Mouse (Mus musculus): Measurements from ENCODE around the gene Zfp808. TPM values are rescaled to one million over a fixed set of nuclear protein-coding genes. Genes with fewer than 3 reads are reported as not detected.
"Not testable (repeated sequence)": the region's sequence is repeated elsewhere in the genome, so short reads cannot be mapped to it uniquely, and the experiment has no call there.

Zfp808 gene
- 3.4 and 4.3 TPM in 2 replicates for polyA plus RNA-seq (2015; fragmentation: Nextera tagmentation; extraction: Ambion mirVana)

DNA sequence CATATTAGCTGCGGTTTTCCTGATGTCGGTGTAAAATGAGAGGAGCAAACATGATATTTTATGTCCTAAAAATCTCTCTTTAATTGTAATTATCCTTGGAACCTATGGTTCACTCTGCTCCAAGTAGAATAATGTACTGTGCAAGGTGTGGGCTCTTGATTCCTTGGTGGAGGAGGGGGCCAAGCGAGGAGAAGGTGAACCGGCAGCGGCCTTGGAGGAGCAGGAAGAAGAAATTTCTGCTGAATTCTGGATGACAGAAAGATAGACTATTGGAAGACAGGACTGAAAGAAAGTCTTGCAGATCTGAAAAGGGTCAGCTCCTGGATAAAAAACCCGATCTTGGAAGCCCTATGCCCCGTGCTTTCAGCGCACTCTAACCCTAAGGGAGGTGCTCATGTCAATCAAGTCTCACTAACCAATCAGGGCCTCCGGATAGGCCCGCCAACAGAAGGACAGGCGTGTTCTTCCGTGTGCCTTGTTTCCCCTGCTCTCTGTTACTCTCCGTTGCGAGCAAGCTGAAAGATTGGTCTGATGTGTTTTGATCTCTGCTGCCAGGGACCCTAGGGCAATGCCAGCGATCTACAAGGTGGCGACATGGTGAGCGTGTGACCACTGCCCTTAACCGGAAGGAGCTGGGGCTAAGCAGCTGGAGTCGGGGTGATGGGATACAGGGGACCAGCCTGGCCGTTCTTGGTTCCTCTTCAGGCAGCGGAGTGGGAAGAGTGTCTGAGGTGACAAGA is at the start of gene Zfp808:
TSS of gene Zfp808 (plus strand) at position 455 of the 740 bp plus-strand sequence.
- not testable (repeated sequence) for H3K27me3 ChIP-seq (replicated peaks); H3K9me3 ChIP-seq; H3K4me1 ChIP-seq; H3K36me3 ChIP-seq (replicated peaks)
- Histone ChIP-seq H3K27ac (peak within 1 kb of the TSS; percentile 48; the same call in 1 of the 2 replicates), H3K4me2 (peak within 1 kb of the TSS; percentile 60), H3K4me3 (peak within 1 kb of the TSS; percentile 66), H3K9ac (peak within 1 kb of the TSS; percentile 64)
- peak; percentile 95 for ATAC-seq (replicated peaks)
- 4% methylated on average over 21 of the region's 21 CpGs for WGBS

DNA sequence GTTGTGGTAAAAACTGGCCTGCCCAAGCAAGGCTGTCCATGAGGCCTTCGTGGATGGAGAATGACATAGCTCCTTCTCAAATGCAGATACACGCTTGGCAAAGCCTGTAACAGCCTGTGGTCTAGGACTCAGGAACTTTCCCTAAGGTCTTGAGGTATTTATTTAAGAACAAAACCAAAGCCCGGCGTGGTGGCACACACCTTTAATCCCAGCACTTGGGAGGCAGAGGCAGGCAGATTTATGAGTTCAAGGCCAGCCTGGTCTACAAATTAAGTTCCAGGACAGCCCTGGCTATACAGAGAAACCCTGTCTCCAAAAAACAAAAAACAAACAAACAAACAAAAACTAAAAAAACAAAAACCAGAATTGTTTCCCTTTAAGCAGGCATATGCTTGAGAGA is 30.9 kb upstream of the Zfp808 start:
- H3K4me1 ChIP-seq; H3K36me3 ChIP-seq (replicated peaks); H3K9ac ChIP-seq; H3K27me3 ChIP-seq (replicated peaks); H3K4me2 ChIP-seq; H3K27ac ChIP-seq; ATAC-seq (replicated peaks); H3K4me3 ChIP-seq; H3K9me3 ChIP-seq: not testable (repeated sequence)
- 76% methylated on average over 4 of the region's 4 CpGs for whole genome bisulfite sequencing

DNA sequence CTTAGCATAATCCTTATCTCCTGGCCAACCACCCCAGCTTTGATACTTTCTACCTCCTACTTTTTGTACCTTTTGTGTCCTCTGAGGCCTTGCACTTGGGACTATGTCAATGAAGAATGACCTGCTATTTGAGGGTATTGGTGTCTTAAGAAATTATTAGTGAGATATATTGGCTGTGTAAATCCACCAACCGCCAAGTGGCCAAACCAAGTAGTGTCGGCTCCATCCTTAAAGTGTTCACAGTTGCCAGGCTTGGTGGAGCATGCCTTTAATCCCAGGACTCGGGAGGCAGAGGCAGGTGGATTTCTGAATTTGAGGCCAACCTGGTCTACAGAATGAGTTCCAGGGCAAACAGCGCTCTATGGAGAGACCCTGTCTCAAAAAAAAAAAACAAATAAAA is 30.2 kb upstream of the Zfp808 start:
- not testable (repeated sequence) for H3K9me3 ChIP-seq; H3K4me1 ChIP-seq; H3K27ac ChIP-seq; ATAC-seq (replicated peaks); H3K36me3 ChIP-seq (replicated peaks); H3K4me3 ChIP-seq; H3K27me3 ChIP-seq (replicated peaks); H3K4me2 ChIP-seq; H3K9ac ChIP-seq
- 93% methylated on average over 4 of the region's 4 CpGs for WGBS

DNA sequence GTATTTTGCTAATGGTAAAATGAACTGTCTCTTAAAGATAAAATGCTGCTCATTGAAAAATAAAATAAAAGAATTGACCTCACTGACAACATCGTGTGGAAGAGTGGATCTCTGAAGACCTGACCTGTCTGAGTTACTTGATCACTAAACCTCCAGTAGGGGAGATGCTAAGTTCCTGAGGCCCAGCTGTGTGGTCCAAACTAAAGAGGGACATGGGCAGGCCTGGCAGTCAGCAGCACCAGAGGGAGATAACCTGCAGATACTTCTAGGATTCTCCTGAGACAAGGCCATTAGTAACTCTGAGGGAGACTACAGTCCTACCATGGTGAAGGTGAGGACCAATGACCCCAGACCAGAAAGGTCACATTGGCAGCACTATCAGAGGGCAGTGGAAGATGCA is 27.3 kb upstream of the Zfp808 start:
- not testable (repeated sequence) for H3K4me2 ChIP-seq

DNA sequence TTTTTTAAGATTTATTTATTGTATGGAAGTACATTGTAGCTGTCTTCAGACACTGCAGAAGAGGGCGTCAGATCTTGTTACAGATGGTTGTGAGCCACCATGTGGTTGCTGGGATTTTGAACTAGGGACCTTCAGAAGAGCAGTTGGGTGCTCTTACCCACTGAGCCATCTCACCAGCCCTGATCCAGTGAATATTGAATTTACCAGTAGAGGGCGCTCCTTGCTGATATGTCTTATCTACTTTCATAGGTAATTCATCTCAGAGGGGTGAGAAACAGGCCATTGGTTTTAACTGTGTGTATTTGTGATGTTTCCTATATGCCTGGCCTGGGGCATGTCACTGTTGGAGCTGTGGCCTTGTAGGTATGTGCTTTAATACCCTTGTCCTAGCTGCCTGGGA is 13.8 kb upstream of the Zfp808 start:
- H3K4me1 ChIP-seq; H3K36me3 ChIP-seq (replicated peaks); H3K4me3 ChIP-seq; ATAC-seq (replicated peaks); H3K9me3 ChIP-seq; H3K27me3 ChIP-seq (replicated peaks); H3K27ac ChIP-seq; H3K4me2 ChIP-seq; H3K9ac ChIP-seq: not testable (repeated sequence)
- 34% methylated on average over 2 of the region's 2 CpGs for WGBS

More for the DNA sequence above, 27.3 kb upstream of the Zfp808 start:
- not testable (repeated sequence) for ATAC-seq (replicated peaks); H3K4me3 ChIP-seq; H3K36me3 ChIP-seq (replicated peaks); H3K27ac ChIP-seq; H3K9me3 ChIP-seq; H3K9ac ChIP-seq; H3K27me3 ChIP-seq (replicated peaks); H3K4me1 ChIP-seq
- 76% methylated on average over 1 of the region's 1 CpGs for WGBS

DNA sequence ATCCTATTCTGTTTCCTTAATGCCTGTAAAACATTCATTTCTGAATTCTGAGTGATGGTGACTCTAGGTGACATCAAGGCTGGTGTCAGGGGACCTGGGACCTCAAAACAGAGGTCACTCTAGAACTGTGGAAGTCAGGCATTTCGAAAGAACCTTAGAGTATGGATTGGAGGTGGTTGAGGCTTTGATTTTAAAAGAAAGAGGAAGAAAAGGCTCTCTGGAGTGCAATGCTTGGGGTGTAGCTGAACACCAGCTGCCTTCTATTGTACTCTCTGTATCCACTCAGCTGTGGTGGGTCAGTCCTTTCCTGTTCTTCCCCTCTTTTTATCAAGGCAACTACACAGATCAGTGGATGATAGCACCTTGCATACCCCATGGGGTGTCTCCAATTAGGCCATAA is 8.1 kb upstream of the Zfp808 start:
- H3K27ac ChIP-seq; H3K27me3 ChIP-seq (replicated peaks); H3K9ac ChIP-seq; ATAC-seq (replicated peaks); H3K36me3 ChIP-seq (replicated peaks); H3K4me1 ChIP-seq; H3K4me3 ChIP-seq; H3K9me3 ChIP-seq; H3K4me2 ChIP-seq: not testable (repeated sequence)
- whole genome bisulfite sequencing = 45% methylated on average over 1 of the region's 1 CpGs

DNA sequence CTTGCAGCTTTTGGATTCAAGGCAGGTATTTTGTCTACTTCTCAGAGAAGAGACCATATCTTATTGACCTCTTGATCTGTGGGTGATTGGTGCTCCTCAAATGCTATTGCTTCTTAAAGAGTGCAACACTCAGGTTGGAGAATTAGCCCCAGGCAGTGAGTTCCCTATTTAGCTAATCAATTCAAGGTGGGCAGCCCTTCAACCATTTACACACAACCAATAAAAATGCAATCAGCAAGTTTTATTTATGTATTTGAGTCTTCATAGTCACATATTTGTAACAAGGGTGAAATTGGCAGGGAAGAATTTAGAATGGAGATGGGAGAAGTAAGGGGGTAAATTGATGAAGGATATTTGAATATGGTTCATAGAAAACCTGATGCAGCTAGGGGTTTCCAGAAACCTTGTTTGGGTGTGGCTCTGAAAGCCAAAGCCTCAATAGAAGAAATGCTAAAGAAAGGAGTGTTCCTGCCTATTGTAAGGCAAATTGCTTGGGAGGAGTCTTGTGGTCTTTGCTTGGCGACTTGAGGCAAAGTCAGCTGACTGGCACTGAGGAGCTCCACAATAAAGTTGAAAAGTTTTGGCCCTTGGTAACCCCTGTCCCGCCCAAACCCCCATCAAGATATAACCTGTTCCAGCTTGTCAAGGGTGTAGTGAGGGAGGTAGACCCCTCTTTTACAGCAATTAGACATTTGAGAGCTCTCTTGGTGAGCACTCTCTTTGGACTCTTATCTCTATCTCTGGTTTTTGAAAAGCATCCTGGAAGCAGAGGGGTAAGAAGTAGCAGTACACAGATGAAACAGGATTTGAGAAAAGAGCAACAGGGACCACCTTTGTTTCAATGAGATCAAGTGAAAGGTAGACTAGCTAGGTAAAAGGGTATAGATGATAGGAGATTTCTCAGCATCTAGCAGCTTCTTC is 52.4 kb downstream of the Zfp808 start:
- H3K4me2 ChIP-seq; H3K4me1 ChIP-seq; H3K36me3 ChIP-seq (replicated peaks); H3K9me3 ChIP-seq; H3K27me3 ChIP-seq (replicated peaks); H3K4me3 ChIP-seq; ATAC-seq (replicated peaks); H3K9ac ChIP-seq; H3K27ac ChIP-seq: not testable (repeated sequence)
- 75% methylated on average over 2 of the region's 2 CpGs for WGBS

DNA sequence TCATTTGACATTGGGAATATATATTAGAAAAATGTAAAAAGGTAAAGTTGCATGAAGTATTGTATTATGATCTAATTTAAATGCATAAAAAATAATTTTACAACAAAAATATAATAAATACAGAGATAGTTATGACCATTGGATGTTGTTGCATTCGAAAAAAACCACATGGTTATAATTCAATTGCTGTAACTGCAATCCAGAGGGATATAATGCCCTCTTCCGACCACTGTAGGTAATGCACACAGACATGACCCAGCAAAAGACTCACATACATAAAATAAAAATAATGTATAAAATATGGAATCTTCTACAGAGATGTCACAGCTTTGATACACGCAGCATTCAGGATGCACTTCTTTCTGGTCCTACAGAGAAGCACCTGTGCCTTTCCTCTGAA is 115.6 kb downstream of the Zfp808 start:
- WGBS = 54% methylated on average over 3 of the region's 3 CpGs
- H3K4me2 ChIP-seq = no peak overlapping the region
- H3K9me3 ChIP-seq = peaks cover 7% of the 10 kb centered on the region; the same call in 1 of the 2 replicates
- no peak overlapping the region for H3K27ac ChIP-seq
- ATAC-seq (replicated peaks) = no peak
- no peak overlapping the region for H3K4me3 ChIP-seq
- no peak overlapping the region for H3K9ac ChIP-seq
- H3K4me1 ChIP-seq = no peaks in the 10 kb centered on the region
- no peaks in the 10 kb centered on the region for H3K36me3 ChIP-seq (replicated peaks)
- H3K27me3 ChIP-seq (replicated peaks) = no peaks in the 10 kb centered on the region

DNA sequence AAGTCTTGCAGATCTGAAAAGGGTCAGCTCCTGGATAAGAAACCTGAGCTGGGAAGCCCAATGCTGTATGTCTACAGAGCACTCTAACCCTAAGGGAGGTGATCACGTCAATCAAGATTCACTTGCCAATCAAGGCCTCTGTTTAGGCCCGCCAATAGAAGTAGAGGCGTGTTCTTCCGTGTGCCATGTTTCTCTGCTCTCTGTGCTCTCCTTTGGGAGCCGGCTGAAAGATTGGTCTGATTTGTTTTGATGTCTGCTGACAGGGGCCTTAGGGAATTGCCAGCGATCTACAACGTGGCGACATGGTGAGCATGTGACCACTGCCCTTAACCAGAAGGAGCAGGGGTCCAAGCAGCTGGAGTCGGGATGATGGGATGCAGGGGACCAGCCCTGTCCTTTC is 125.5 kb downstream of the Zfp808 start:
- not testable (repeated sequence) for H3K4me3 ChIP-seq; H3K9ac ChIP-seq; H3K36me3 ChIP-seq (replicated peaks); H3K27me3 ChIP-seq (replicated peaks); H3K27ac ChIP-seq; H3K4me1 ChIP-seq; H3K4me2 ChIP-seq; ATAC-seq (replicated peaks)
- WGBS = 82% methylated on average over 9 of the region's 9 CpGs
- H3K9me3 ChIP-seq = peaks cover 22% of the 10 kb centered on the region

DNA sequence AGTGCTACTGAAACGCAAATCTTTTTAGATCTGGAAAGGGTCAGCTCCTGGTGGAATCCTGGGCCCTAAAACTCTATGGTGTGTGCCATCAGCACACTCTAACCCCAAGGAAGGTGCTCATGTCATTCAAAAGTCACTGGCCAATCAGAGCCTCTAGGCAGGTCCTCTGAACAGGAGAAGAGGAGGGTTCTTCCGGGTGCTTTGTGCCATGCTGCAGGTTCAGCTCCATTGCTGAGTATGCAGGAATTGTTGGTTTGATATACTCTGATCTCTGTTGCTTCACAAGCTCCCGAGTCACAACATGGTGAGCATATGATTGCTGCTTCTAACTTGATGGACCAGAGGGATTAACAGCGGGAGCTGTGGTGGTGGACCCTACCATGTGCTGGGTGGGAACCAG is 133.7 kb downstream of the Zfp808 start:
- Histone ChIP-seq H3K4me2 (no peak overlapping the region), H3K9ac (no peak overlapping the region), H3K27me3 (replicated peaks) (no peaks in the 10 kb centered on the region), H3K27ac (no peak overlapping the region), H3K4me3 (no peak overlapping the region), H3K36me3 (replicated peaks) (no peaks in the 10 kb centered on the region), H3K9me3 (peaks cover 57% of the 10 kb centered on the region), H3K4me1 (no peaks in the 10 kb centered on the region)
- 88% methylated on average over 4 of the region's 4 CpGs for WGBS
- no peak for ATAC-seq (replicated peaks)
